Mouse (Mus musculus) spleen, postnatal 4 days (tissue): ENCODE measurements around the gene Amn1.
"Not testable (repeated sequence)": the region's sequence is repeated elsewhere in the genome, so short reads cannot be mapped to it uniquely, and the experiment has no call there.

Experiments used
- DNase-seq, 2 experiments: peaks; one replicate each; pipeline ENCODE4 v3.0.0; 2022; ENCODE audit warnings: low spot score in 2 of 2

Gene Amn1

DNA sequence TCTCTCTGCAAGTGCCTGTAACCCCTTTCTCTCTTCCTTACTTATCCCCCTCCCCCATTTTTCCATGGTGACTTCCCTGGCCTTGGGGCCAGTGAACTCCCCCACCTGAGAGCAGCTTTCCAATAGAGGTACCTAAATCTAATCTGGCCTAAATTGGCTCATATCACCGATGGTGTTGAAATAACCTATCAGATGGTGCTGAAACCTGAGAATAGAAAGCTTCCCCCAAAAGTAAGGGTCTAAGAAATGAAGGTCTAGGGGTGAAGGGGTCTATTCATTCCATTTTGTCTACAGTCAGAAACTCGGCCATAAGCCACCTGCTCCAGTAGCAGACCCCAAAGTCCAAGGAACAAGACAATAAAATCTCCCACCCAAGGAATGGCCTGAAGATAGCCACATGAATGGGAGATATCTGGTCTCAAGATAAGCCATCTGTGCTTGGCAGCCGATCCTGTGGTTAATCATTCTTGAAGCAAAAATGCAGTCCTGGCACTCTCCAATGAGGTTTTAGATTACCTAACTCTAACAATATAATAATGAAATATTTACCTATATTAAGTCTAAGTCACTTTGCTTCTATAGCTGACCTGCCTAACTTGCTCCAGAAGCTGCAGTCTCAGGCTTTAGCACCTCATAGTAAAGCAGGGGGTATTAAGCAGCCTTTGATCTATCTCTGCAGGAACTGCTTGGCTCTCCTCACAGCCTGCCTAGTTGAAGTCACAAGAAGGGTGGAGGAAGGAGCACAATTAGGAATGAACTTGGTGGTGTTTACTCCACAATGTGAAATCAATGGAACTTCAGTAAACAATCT, 33.3 kb downstream of the Amn1 start:
- DNase-seq = no peak

DNA sequence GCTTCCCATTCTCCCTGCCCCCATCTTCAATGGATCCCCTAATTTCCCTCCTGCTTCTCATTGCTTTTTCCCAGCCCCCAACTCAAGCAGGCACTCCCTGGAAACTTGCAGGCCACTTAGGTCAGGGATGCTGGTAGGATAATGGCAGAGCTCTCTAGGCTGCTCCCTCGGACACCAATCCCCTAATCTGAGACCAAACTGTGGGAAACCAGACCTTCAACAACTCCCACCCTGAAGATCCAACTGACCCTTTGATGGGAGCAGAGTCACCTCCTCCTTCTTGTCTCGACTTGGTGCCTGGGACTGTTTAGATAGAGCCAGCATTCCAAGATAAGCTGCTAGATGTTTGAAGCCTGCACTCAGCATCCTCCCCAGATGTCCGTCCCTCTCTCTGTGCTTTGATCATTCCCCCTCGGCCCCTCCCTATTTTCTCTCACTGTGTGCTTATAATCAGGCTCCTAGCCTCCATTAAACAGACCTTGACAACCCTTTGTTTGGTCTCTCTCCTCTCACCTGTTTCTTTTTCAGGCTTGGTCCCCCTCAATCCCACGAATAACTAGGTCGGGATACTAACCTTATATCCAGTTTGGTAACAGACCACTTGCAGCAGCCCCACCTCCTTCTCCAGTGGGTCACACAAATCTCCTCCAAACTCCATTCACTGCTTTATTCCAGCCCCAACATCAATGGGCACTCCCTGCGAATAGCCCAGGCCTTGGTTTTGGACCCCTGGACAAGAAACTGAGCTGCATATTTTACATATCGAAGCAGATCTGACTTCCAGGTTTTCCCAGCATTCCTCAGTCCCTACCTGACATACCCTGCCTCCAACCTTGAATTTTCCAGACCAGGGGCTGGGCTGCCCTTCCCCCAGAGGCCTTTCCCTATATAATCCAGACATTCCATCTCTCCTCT, 34.1 kb downstream of the Amn1 start:
- no peak for DNase-seq

DNA sequence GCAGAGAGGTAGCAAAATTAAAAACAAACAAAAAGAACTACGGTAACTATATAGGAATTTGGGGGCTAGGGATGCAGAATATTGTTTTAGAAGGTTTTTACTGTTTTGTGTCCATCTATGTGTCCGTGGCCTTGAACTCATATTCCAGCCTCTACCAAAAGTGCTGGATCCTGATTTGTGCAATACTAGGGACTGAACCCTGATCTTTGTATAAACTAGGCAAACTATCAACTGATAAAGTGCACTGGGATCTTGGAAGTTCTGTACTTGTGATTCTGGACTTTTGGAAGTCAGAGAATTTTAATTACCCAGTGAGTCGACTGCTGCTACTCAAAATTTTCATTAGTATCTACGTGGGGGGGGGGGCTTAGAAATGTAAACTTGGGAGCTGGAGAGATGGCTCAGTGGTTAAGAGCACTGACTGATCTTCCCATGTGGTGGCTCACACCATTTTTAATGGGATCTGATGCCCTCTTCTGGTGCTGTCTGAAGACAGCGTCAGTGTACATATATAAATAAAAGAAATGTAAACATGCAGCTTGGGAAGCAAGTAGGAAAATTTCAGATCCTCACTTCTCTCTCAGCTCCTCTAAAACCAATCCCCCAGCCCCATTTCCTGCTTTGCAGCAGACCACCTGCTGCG, 34.9 kb downstream of the Amn1 start:
- DNase-seq = no peak

DNA sequence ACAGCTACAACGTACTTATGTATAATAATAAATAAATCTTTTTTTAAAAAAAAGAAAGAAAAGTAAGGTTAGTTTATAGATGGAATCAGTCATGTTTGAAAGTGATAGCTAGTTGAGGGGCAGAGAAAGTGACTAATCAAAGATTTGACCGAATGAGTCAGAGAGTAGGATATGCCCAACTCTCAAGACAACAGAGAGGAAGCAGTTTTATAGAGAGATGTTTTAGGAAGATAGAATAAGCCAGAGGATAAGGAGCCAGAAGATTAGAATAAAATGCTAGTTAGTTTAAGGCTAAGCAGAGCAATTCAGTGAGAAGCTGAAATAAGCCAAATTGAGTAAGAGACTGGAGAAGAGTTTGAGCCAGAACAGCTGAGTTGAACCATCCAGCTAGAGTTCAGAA, 36.4 kb downstream of the Amn1 start:
- no peak for DNase-seq

DNA sequence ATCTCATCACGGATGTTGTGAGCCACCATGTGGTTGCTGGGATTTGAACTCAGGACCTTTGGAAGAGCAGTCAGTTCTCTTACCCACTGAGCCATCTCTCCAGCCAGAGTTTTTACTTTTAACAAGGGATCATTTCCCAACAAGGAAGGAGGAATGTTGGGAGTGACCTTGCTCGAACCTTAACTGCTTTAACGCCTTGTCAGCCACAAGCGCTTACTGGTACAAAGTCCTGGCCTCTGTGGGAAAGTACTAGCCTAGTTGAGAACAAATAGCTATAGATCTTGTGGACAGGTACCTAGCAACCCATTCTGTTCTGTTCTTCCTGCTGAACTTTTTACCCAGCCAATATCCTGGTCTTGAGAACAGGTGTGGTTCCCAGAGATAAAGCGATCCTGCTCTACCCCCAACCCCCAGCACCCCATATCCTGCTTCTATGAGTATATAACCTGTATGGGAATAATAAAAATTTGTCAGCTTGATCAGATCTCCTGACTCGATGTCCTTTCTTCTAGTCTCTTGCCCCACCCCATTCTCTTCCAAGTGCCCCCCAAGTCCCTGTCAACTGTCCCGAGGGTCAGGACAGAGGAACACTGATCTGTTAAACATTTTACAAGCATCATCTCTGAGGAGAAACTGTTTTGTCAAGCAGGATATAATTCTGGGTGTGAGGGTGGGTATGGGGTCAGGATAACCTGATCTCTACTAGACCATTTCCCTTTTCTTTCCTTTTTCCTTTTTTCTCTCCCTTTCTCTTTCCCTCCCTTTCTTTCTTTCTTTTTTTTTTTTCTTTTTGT, 39.9 kb downstream of the Amn1 start:
- no peak for DNase-seq

DNA sequence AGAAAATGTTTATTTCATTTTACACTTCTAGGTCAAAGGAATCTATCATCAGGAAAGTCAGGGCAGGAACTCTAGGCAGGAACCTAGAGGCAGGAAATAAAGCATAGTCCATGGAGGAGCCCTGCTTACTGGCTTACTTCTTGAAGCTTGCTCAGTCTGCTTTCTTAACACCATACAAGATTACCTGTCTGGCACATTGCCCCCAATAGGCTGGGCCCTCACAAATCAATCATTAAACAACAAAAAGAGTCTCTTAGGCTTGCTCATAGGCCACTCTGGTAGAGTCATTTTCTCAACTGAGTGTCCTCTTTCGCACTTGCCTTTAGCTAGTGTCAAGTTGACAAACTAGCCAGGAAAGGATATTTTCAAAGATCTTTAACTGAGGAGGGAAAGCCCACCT, 43.4 kb downstream of the Amn1 start:
- no peak for DNase-seq

DNA sequence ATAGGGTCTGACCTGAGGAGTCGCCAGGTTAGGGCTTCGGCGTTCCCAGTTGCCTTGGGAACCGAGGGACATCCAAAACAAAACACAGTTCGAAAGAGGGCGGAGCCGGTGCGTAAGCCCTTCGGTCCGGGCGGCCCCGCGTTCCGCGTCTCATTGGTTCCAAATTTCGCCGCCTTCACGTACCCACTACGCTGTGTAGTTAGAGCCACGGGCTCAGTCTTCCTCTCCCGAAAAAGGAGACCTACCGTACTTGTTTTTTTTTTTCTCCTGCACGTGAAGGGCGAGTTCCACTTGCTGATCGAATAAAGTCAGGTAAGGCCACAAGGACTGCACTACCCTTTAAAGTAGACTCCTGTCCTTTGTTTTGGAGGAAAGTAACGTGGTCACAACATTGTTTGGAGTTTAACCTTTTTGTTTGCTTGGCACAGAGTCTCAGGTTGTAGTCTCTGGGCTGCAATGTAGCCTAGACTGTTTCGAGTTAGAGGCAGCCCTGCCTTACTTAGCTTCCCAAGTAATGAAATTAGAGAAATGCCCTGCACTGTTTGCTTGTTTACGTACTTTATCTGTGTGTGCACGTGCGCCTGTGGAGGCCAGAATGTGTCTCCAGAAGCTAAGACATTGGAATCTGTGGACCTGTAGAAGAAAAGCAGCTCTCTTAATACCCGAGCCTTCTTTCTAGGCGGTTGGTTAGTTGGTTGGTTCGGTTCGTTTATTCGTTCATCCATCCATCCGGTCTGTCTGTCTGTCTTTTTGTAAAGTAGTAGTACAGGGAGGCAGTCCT, 46.9 kb downstream of the Amn1 start:
- peak; percentile 88 to 93 for DNase-seq

DNA sequence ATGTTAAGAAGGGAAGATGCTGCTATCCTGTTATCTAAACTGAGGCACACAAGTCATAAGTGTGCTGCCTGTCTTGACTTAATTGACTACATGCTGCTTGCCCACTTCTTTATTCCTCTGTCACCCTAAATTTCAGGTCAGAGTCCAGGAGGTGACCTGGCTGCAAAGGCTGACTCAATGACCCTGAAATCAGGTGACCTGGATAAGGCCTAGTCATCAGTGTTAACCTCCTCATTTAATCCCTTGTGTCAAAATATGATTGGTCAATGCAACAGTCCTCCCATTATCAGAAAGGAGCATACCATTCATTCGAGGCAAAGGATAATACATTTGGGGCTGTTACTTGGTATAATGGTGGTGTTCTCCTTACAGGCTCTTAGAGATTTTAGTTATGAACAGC, 49.0 kb downstream of the Amn1 start, which contains the start of gene Etfbkmt:
Gene Etfbkmt (plus strand): TSS at position 379 of the 400 bp plus-strand sequence.
- DNase-seq = no peak

DNA sequence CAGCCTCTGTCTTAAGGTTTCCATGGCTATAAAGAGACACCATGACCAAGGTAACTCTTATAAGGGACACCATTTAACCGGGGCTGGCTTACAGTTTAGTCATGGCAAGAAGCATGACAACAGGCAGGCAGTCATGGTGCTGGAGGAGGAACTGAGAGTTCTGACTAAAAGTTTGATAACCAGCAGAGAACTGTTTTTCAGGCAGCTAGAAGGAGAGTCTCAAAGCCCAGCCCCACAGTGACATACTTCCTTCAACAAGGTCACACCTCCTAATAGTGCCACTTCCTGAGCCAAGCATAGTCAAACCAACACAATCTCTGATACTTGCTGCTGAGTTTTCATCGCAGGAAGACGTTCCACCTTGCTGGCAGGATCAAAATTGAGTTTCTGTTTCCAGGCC, 49.5 kb downstream of the Amn1 start:
- DNase-seq = no peak

DNA sequence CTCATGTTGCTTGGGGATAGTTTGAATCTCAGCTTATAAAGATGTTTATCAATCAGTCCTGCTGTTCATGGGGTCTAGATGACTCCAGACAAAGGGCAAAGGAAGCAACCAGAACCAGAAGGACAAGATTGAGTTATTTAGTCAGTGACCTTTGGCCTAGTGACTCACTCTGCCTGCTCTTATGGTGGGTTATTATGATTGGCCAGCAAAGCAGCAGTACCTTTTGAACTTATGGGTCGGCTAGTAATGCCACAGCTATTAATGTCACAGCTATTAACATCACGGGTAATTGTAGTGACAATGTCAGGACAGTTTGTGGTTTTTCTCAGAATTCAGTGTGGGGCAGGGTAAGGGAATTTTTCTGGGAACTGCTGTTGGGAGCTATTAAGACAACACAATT, 50.6 kb downstream of the Amn1 start:
- no peak for DNase-seq

DNA sequence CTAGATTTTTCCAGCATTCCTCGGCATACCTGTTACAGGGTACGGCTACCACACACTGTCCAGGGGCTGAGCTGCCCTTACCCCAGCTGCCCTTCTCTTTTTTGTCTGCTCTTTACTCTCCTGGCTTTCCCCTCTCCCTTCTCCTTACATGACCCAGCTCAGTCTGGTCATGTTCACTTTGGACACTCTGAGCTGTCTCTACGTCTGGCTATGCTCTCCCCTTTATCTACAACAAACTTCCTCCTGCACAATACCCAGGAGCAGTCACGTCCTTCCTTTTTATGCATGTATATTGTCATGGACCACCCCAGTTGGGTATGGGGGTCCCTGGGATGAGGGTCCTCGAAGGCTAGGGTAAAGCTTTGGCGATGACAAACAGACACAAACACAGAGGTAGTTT, 52.9 kb downstream of the Amn1 start:
- DNase-seq = no peak

DNA sequence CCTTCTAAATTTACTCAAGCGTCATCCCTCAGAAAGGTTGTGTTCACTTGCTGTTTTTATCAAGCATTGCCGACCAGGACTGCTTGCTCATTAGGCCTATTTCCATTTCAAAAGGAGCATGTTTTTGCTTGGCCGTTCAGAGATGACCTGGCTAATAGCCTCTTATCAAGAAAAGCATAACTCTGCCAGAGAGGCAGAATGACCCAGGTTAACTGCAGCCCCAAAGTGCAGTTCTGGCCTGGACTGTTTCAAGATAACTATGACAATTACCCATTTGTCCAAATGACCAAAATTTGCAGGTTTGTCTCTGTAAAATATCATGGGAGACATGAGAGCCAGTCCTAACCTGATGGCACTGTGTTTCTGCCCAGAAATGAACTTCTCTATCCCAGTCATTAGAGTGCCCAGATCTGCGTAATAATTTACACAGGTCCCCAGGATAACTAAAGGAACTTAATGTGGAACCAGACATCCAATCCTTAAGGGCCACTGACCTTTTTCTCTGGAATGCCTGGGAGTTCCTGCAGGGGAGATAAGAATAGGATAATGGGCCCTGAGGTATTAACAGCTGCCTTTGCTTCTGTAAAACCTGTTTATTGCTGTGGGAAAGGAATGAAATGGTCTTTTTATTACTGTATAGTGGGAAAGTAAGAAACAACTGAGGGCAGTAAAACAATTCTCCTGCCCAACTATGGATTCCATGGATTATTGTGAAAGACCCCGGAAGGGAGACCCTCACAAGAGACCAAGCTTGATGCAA, 53.9 kb downstream of the Amn1 start:
- DNase-seq = no peak

DNA sequence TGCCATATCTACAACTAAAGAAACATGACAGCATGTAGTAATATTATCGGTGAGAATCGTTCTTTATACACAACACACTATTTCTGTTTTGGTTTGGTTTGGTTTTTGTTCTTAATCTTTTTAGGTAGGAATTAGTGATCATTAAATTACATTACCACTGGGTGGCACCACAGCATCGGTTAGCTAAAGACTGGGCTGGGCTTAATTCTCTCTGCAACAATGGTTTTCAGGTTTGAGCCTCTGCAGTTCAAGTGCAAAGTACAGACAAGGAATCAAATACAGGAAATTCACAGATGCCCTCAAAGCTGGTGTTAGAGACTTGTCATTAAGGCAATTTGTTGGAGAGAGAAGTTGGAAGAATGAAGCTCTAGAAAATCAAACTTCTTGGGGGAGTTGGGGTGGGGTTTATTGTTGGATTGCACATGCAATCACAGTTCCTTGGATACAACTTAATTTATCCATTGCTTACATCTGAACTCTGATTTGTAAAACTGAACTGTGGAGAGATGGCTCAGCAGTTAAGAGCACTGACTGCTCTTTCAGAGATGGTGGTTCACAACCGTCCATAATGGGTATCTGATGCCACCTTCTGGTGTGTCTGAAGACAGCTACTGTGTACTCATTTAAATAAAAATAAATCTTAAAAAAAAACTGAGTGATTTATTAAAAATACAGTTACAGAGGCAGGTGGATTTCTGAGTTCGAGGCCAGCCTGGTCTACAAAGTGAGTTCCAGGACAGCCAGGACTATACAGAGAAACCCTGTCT, 56.0 kb downstream of the Amn1 start:
- no peak for DNase-seq

DNA sequence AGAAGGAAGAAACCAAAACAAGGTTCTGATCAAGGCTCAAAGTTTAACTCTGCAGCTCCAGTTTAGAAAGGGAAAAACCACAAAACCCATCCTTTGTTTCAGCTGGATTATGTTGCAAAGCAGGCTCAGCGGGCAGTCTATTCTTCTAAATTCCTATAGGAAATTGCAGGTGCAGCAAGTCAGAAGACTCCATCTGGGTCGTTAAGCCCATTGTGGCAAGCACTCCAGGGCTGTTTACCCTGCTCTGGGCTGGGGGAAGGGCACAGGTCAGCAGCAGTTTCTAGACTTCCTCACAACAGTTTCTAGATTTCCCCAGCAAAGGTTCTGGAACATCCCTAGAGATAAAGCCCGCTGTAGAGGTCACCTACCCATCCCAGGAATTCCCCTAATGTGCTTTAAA, 57.4 kb downstream of the Amn1 start:
- no peak for DNase-seq

DNA sequence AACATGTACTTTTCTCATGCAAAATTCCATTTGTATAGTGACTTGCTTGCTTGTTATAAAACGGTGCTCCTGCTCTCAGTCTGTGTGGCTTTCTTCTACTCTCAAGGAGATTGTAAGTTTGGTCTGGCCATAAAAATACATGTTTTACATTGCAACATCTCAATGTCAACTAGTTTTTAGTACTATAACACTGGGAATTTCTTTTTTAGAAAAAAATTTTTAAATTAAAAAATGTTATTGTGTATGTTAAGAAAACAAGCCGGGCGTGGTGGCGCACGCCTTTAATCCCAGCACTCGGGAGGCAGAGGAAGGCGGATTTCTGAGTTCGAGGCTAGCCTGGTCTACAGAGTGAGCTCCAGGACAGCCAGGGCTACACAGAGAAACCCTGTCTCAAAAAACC, 58.6 kb downstream of the Amn1 start, which contains the start of gene Gm10203:
Gene Gm10203 (plus strand): TSS at position 301 of the 400 bp plus-strand sequence.
- not testable (repeated sequence) for DNase-seq

DNA sequence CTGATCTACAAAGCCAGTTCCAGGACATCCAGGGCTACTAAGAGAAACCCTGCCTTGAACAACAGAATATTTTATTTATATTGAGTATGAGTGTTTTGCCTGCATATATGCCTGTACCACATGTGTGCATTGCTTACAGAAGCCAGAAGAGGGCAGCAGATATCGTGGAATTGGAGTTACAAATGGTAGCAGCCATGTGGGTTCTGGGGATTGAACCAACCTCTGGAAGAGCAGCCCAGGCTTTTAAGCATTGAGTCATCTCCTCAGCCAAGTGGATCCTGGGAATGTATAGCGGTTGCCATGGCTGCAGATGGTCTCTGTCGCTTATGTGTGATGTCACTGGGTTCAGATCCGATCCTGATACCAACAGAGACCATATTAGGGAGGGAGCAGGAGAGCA, 61.8 kb downstream of the Amn1 start:
- peak; percentile 45 to 75 for DNase-seq

DNA sequence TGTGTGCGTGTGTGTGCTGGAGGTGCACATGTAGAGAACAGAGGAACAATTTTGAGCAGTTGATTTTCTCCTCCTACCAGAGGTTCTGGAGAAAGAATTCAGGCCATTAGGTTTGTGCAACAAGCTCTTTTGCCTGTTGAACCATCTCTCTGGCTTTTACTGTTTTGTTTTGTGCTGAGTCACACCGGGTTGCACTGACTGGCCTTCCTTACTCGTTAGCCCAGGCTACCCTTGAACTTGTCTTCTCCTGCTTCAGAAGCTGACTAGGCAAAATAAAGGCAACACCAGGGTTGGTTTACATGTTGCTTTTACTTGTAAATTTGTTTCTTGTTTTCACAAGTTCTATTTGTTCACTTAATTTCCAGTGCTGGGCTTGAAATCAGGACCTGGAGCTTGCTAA, 65.5 kb downstream of the Amn1 start:
- DNase-seq = no peak

DNA sequence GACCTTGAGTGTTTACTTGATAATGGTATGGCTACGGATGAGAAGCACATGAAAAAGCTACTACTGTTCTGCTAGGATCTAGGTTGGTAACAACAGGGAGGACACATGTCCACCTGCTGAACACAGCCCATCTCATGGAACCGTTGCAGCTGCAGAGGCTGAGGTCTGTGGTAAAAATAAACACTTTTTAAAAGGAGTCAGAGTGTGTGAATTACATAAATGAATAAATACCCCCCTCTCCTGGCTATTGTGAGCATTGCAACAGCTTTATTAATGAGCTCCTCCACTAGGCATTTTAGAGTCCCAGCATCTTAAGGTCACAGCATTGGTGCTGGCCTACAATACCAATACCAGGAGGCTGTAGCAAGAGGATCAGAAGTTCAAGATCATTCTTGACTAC, 68.7 kb downstream of the Amn1 start:
- DNase-seq = peak; percentile 32 to 73

DNA sequence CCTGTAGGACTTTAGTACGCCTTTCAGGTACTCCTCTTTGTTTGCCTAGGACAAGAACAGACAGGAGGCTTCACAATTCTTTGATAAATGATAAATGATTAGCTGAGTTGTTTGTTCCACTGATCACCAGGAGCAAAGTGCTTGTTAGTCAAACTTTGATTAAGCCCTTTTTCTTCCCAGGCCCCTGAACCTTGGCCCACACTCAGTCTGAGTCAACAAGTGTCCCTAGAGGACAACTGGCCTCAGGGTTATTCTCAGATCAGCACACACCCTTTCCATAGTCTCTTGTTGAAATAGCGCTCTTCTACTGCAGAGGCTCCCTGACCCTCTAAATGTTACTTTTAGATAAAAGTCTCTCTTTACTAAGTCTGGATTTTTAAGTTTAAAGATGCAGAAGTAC, 69.6 kb downstream of the Amn1 start:
- no peak for DNase-seq
